Mouse (Mus musculus) ES-Bruce4 (cell line): ENCODE measurements around the gene Btnl9.

Experiments used
- CTCF ChIP-seq: IDR thresholded peaks from one replicate; pipeline ENCODE4 v1.8.1; 2011; ENCODE audit warnings: low read depth, low read length
- POLR2A ChIP-seq: IDR thresholded peaks from one replicate; pipeline ENCODE4 v1.8.1; 2011; ENCODE audit warnings: low read length; ENCODE audit not compliant: insufficient read depth

DNA sequence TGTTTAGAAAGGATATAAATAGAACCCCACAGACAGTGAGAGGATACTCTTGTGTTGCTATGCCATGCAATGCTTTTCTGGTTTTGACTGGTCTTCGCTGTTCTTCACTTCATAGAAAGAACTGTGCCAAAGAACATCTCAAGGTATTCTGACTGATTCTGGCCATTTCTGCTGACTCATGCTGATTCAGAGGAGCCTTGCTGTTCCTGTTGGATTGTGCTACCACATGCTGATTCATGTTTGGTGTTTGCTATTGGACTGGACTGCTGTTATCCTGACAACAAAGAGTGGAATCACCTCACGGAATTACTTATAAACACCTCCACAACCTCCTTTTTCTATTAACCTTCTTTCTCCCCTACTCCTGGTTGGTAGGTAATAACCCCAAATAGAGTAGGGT lies 62.8 kb downstream of the Btnl9 start:
- TF ChIP-seq POLR2A = no peak
- TF ChIP-seq CTCF = no peak
